Mouse (Mus musculus): ENCODE measurements at regions not wholly inside any gene's neighbourhood (a gene's known extent, or its start where the extent isn't known, plus 50 kb on each side); places are given as distances from the start of the nearest gene placed in this dataset.

GRCm38 (mm10) chr3:54103098-54103497 is 52.7 kb upstream of the Trpc4 start:
- no peak for DNase-seq (ENCODE audit: low read depth, low spot score)

- no peak for DNase-seq (ENCODE audit: low read depth, low spot score)
Measured at GRCm38 (mm10) chr3:54083634-54084033, 72.2 kb upstream of the Trpc4 start.

DNA sequence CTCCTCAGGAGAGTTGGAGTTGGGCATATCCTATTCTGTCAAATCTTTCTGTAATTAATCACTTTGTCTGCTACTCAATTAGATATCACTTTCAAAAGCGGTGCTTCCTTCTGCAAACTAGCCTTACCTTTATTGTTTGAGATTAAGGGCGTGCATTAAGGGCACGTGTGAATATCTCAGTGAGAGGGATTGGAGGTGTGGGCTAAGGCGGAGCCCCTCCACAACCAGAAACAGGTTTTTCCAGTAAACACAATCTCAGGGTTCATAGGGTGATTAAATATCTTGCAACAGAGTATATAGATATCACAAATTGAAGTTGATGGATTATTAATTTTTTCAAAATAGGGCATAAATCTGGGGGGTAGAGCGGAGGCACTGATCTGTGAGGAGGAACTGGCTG is 79.4 kb upstream of the Trpc4 start:
- DNase-seq (ENCODE audit: low read depth, low spot score) = no peak

GRCm38 (mm10) chr3:54060653-54061052 is 95.2 kb upstream of the Trpc4 start:
- no peak for DNase-seq (ENCODE audit: low read depth, low spot score)

- DNase-seq (ENCODE audit: low read depth, low spot score) = no peak
Measured at GRCm38 (mm10) chr3:54054376-54054775, 101.5 kb upstream of the Trpc4 start.

DNA sequence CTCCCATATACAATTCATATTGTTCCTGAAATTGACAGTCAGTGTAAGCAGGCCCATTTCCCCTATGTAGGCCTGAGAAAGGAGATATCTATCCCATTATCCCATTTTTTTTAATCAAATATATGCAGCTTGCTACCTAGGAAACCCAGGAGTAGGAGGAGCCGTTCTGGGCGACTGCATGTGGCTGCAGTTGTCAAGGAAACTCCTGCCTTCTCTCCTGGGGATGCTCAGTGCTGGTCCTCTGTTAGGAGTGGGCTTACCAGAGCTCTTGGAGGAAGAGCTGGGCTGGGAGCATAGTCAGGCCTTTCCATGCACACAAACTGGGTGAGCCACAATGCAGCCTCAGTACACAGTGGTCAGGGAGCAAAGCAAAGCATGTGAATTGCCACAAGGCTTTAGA is 106.5 kb upstream of the Trpc4 start:
- no peak for DNase-seq (ENCODE audit: low read depth, low spot score)

GRCm38 (mm10) chr3:54048091-54048670 is 107.7 kb upstream of the Trpc4 start:
- no peak for DNase-seq (ENCODE audit: low read depth, low spot score)

- DNase-seq (ENCODE audit: low read depth, low spot score) = no peak
Measured at GRCm38 (mm10) chr3:54027365-54027764, 128.5 kb upstream of the Trpc4 start.

DNA sequence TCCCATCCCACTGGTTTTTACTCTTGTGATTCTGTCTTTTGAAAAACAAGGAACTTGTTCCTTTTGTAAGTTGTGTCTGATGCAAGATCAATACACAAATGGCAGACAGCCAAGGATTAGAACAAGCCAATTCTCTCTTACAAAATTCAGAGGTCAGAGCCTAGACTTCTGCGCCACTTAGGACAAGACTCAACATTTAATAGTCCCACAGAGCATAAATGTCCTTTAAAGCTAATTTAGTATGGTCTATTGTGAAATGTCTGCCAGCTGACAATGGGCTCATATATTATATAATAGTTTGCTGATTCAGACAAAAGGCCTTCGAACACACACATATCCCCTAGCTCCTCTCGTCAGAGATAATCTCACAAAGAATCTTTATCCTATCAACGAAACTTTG is 135.6 kb upstream of the Trpc4 start:
- no peak for DNase-seq (ENCODE audit: low read depth, low spot score)

- no peak for DNase-seq (ENCODE audit: low read depth, low spot score)
Measured at GRCm38 (mm10) chr3:54017943-54018649, 137.7 kb upstream of the Trpc4 start.

- DNase-seq (ENCODE audit: low read depth, low spot score) = no peak
Measured at GRCm38 (mm10) chr3:54016877-54017276, 139.0 kb upstream of the Trpc4 start.

DNA sequence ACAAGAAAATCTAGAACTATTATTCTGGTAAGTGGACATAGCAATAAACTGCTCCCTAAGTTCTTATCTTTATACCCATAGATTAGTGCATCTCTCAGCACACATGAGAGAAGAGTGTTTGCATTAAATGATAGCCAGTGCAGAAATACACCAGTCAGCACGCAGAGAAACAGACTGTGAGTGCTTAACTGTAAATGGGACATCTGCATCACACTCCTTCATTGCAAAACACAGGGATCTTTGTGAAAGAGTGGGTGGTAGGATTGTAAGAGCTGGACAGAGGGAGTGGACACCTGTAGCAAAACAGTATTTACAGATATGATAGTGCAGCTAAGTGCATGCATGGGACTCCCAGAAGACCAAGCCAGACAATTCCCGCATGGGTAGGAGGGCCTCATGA is 144.8 kb upstream of the Trpc4 start:
- no peak for DNase-seq (ENCODE audit: low read depth, low spot score)

DNA sequence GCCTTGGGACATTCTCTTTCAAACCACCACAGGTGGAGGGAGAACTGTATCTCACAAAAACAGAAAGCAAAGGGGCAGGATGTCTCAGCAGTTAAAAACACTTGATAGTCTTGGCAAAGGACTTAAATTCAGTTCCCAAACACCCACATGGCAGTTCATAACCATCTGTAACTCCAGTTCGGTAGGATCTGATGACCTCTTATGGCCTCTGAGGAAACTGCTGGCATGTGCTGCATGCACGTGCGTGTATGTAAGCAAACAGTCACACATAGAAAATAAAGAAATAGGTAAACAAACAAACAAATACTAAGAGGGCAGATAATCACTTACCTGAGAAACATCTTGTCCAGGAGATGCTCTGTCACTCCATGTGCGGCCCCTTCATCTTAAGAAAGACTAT is 129.4 kb upstream of the Ufm1 start:
- DNase-seq (ENCODE audit: low read depth, low spot score) = peak; percentile 21

GRCm38 (mm10) chr3:53988796-53989195 is 125.2 kb upstream of the Ufm1 start:
- DNase-seq (ENCODE audit: low read depth, low spot score) = peak; percentile 43

GRCm38 (mm10) chr3:53988256-53988655 is 124.6 kb upstream of the Ufm1 start:
- no peak for DNase-seq (ENCODE audit: low read depth, low spot score)

- no peak for DNase-seq (ENCODE audit: low read depth, low spot score)
Measured at GRCm38 (mm10) chr3:53987316-53987715, 123.7 kb upstream of the Ufm1 start.

DNA sequence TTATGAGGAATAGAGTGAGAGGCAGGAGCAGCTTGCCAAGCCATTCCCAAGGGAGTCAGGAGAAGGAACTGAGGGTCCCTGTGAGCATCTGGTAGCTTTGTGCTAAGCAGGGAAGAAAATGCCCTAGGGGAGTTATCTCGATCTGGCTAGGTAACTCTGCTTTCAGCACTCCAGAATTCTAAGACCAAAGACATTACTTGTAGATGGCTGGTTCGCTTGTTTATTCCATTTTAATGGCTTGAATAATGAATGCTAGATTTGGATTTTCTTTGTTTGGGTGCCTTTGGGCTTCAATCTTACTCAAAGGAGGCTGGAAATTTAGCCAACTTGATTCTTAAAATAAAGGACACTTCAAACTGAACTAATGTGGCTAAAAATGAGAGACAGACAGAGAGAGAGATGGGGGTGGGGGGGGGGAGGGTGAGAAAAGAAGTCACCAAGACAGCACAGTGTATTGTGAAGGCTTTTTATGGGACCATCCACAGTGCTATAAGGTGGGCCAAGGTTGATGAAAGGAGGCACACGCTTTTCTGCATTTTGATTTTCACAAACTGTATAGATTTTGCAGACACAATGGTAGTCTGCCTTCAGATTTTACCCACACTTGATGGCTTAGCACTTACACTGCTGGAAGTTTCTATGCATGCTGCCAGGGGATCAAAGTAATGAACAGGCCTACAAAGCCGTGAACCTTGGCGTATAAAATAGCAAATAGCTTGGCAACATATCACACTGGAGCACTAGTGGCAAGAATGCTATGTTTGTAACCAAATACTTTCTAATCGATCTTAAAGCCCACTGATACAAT is 121.3 kb upstream of the Ufm1 start:
- no peak for DNase-seq (ENCODE audit: low read depth, low spot score)

GRCm38 (mm10) chr3:53982311-53982710 is 118.7 kb upstream of the Ufm1 start:
- DNase-seq (ENCODE audit: low read depth, low spot score) = no peak

- DNase-seq (ENCODE audit: low read depth, low spot score) = no peak
Measured at GRCm38 (mm10) chr3:53981585-53981984, 118.0 kb upstream of the Ufm1 start.

GRCm38 (mm10) chr3:53977379-53978080 is 113.9 kb upstream of the Ufm1 start:
- DNase-seq (ENCODE audit: low read depth, low spot score) = peak; percentile 49

DNA sequence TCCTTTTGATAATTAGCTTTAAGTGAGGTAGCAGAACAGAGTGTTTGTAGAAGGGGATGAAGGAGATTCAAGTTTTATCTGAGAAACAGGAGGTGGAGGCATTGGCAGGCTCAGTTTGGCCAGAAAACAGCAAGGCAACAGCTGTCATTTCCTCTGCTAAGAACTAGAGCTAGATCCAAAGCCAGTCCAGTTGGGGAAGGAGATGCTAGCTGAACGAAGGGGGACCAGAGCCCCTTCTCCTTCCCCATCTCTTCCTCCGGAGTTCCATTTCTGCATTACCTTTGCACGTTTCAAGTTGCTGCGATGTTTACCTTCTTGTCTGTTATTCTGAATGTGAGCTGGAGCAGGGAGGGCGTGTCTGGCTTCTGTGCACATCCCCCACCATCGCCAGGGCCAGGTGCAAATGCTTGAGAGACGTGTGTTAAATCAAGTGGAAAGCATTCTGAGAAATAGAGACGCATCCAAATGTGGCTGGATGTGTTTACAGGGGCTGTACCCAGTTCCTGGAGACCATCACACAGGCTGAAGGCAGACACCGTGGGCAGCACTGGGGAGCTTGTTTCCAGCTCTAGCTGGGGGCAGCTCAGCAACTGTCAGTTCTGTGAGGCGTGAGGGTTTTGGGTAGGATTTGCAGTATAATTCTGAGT is 111.4 kb upstream of the Ufm1 start:
- DNase-seq (ENCODE audit: low read depth, low spot score) = peak; percentile 76
